Mouse (Mus musculus) stomach, embryonic 16.5 days (tissue): Measurements from ENCODE around the gene Cfap57. TPM values are rescaled to one million over a fixed set of nuclear protein-coding genes. Genes with fewer than 3 reads are reported as not detected.

Experiments
- ATAC-seq: fragments of 200-750 bp; cut with Nextera tagmentation; 2 replicates; pipeline ENCODE4 v1.8.0; 2017; ENCODE audit warnings: moderate number of reproducible peaks, moderate TSS enrichment; ENCODE audit not compliant: insufficient read depth, low FRiP score
- H3K27ac ChIP-seq: fragments of 300-500 bp; sonication (generic); 2 replicates; pipeline ENCODE4 v1.5.1; 2014; ENCODE audit warnings: low read length
- H3K27me3 ChIP-seq: fragments of 300-500 bp; sonication (generic); 2 replicates; pipeline ENCODE4 v1.6.1; 2014; ENCODE audit warnings: low read length, control low read depth, mixed read lengths; ENCODE audit not compliant: control insufficient read depth, insufficient read depth
- H3K36me3 ChIP-seq: fragments of 300-500 bp; sonication (generic); 2 replicates; pipeline ENCODE4 v1.6.1; 2014; ENCODE audit warnings: low read length; ENCODE audit not compliant: control insufficient read depth, insufficient read depth
- H3K4me1 ChIP-seq: fragments of 300-500 bp; sonication (generic); 2 replicates; pipeline ENCODE4 v1.6.1; 2014; ENCODE audit warnings: low read length, control low read depth, mixed read lengths; ENCODE audit not compliant: control insufficient read depth, insufficient read depth
- H3K4me2 ChIP-seq: fragments of 300-500 bp; sonication (generic); 2 replicates; pipeline ENCODE4 v1.6.1; 2014; ENCODE audit warnings: low read depth, low read length, mixed read lengths
- H3K4me3 ChIP-seq: fragments of 300-500 bp; sonication (generic); replicated peaks from 2 replicates; pipeline ENCODE4 v1.5.1; 2014; ENCODE audit warnings: mild to moderate bottlenecking, low read length
- H3K9ac ChIP-seq: fragments of 300-500 bp; sonication (generic); 2 replicates; pipeline ENCODE4 v1.6.1; 2014; ENCODE audit warnings: low read length
- H3K9me3 ChIP-seq: fragments of 300-500 bp; sonication (generic); replicated peaks from 2 replicates; pipeline ENCODE4 v1.6.1; 2016; ENCODE audit warnings: low read length, control low read depth; ENCODE audit not compliant: control insufficient read depth
- WGBS: fragments of 180-500 bp; shearing (Covaris S2); extraction: QIAGEN DNeasy Blood & Tissue Kit; methylation state at CpG from one replicate; pipeline ENCODE4 v1.1.7; 2014; 5-methylcytosine and 5-hydroxymethylcytosine counted together
- polyA plus RNA-seq: library from polyadenylated mRNA; unstranded; fragments of >200 nt; fragmentation: Nextera tagmentation; extraction: Ambion mirVana; gene quantifications from 2 replicates; pipeline ENCODE4 v1.2.1, GENCODE M21; 2015

Cfap57 gene
- 0.25 TPM in 2 replicates for polyA plus RNA-seq

DNA sequence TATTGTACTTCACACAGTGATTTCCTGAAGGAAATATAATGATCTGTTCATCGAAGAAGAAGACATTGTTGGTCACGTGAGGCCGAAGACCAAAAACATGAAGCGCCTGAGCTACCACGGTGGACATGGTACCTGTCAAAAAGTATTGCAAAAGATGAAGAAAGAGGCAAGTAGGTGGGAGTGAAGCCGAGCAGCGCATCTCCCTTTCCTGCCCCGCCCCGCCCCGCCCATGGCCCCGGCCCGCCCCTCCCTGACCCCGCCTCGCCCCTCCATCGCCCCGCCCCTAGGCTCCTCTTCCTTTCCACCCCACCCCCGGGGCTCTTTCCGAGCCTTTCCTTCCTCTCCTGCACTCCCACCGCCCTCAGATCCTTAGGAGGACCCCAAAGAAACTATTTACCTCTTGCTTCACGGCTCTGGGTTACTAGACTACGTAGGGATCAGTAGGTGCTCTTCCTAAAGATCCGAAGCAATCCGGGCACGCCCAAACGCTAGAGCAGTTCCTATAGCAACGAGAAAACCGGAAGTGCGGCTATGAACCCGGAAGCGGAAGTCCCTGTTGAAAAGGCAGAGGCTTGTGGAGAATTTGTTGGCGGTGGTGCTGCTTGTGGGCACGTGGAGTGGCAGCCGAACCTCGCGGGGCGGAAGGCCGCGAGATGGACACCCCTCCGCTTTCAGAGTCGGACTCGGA, at the start of gene Cfap57, which contains the start of gene Ebna1bp2:
Gene Cfap57, minus strand, starts transcription at position 499 of the 688 bp plus-strand sequence.
Gene Ebna1bp2, plus strand, starts transcription at position 521 of the 688 bp plus-strand sequence.
- H3K36me3 ChIP-seq, result peaks cover 13% of the 10 kb centered on the region
- peak within 1 kb of the TSS; percentile 85 for H3K4me2 ChIP-seq
- under 1% methylated on average over 30 of the region's 41 CpGs for whole genome bisulfite sequencing
- H3K27me3 ChIP-seq, result no peaks in the 10 kb centered on the region
- ATAC-seq, result peak; percentile 91
- peak within 1 kb of the TSS; percentile 41; the same call in 1 of the 2 replicates for H3K27ac ChIP-seq
- 0 out of 2 replicates have a peak, but pooled peaks cover 6% of the 10 kb centered on the region for H3K4me1 ChIP-seq
- H3K4me3 ChIP-seq, result peak within 1 kb of the TSS; percentile 70
- H3K9ac ChIP-seq, result peak within 1 kb of the TSS; percentile 79
- 0 out of 2 replicates have a peak, but pooled peaks cover 3% of the 10 kb centered on the region for H3K9me3 ChIP-seq

DNA sequence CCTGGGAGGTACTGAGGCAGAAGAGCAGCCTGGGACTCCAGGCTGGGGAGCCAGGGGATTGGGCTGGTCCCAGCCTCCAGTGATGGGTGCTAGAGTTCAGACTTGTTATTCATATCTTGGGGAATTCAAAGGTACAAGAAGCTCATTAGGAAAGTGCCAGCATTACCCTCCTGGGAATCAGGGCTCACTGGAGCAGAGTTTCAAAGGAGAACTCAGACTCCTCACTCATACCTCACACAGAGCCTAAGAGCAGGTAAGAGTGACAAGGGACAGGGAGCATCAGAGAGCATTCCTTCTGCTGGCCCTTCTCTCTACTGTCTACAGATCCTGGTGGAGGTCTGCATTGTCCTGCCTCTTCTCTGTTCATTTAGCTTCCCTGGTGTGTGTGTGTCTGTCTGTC, 38.1 kb upstream of the Cfap57 start, which contains the start of gene Olfr62:
Gene Olfr62, plus strand, starts transcription at position 301 of the 400 bp plus-strand sequence.
- no peaks in the 10 kb centered on the region for H3K36me3 ChIP-seq
- H3K4me3 ChIP-seq, result no peak within 1 kb of the TSS
- no peaks in the 10 kb centered on the region for H3K4me1 ChIP-seq
- no peaks in the 10 kb centered on the region for H3K27me3 ChIP-seq
- no peak within 1 kb of the TSS for H3K27ac ChIP-seq
- H3K9me3 ChIP-seq, result no peaks in the 10 kb centered on the region
- no peak for ATAC-seq
- no peak within 1 kb of the TSS for H3K4me2 ChIP-seq
- no peak within 1 kb of the TSS for H3K9ac ChIP-seq

GRCm38 (mm10) chr4:118645234-118645633, 24.7 kb upstream of the Cfap57 start:
- no peak for ATAC-seq
- no peak overlapping the region for H3K4me3 ChIP-seq
- 6% methylated on average over 2 of the region's 2 CpGs for WGBS
- H3K9me3 ChIP-seq, result no peaks in the 10 kb centered on the region
- no peaks in the 10 kb centered on the region for H3K27me3 ChIP-seq
- no peak overlapping the region for H3K9ac ChIP-seq
- no peaks in the 10 kb centered on the region for H3K4me1 ChIP-seq
- no peak overlapping the region for H3K4me2 ChIP-seq
- no peak overlapping the region for H3K27ac ChIP-seq
- H3K36me3 ChIP-seq, result no peaks in the 10 kb centered on the region

DNA sequence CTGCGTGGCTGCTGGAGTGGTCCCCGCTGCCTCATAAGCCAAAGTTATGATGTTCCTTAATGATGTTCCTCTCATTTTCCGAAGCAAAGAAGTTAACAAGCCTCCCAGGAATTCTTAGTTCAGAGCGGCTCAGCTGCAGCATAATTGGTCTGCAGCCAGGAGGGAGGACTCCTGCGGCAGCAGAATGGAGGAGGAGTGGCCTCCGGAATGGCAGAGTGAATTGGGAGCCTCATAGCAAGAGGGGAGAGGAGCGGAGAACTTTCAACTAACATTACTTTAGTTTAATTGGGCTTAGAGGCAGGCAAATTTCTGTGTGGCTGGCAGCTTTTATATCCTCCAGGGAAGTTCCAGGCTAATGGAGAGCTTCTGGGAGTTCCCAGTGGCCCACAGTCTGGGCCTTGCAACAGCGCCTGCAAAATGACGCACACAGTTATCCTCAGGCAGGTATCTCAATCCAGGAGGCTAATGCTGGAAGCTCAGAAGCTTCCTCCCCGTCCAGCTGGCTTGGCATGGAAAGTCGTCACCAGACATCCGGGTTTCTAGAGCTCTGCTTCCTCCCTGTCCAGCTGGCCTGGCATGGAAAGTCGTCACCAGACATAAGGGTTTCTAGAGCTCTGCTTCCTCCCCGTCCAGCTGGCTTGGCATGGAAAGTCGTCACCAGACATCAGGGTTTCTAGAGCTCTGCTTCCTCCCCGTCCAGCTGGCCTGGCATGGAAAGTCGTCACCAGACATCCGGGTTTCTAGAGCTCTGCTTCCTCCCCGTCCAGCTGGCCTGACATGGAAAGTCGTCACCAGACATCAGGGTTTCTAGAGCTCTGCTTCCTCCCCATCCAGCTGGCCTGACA, 22.0 kb upstream of the Cfap57 start:
- WGBS, result 39% methylated on average over 20 of the region's 20 CpGs
- no peak for ATAC-seq
- no peaks in the 10 kb centered on the region for H3K4me1 ChIP-seq
- no peaks in the 10 kb centered on the region for H3K9me3 ChIP-seq
- peak overlapping the region; percentile 6; the same call in 1 of the 2 replicates for H3K4me2 ChIP-seq
- no peaks in the 10 kb centered on the region for H3K27me3 ChIP-seq
- H3K4me3 ChIP-seq, result no peak overlapping the region
- H3K36me3 ChIP-seq, result no peaks in the 10 kb centered on the region
- H3K27ac ChIP-seq, result no peak overlapping the region
- H3K9ac ChIP-seq, result no peak overlapping the region

DNA sequence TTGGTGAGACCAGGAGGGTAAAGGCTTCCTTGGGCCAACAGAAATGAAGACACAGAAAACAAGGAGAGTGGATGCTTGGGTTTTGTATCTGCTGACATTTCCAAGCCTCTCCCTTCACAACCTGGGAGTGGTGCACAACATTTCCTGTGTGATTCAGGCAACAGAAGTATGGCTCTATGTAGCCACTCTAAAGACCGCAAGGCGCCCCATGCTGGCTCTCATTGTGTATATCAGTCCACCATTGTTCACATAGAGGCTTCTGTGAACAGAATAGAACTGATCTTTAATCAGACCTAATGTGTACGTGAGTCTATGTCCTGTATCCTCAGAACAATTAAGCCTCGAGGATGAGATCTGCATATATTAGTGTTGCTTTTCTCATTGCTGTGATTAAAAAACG, 9.7 kb upstream of the Cfap57 start:
- Histone ChIP-seq H3K4me1 (no peaks in the 10 kb centered on the region), H3K9ac (no peak overlapping the region), H3K36me3 (no peaks in the 10 kb centered on the region; the same call in 1 of the 2 replicates), H3K27ac (no peak overlapping the region), H3K4me3 (no peak overlapping the region), H3K4me2 (no peak overlapping the region), H3K27me3 (no peaks in the 10 kb centered on the region), H3K9me3 (no peaks in the 10 kb centered on the region)
- no peak for ATAC-seq
- WGBS, result 91% methylated on average over 5 of the region's 5 CpGs

DNA sequence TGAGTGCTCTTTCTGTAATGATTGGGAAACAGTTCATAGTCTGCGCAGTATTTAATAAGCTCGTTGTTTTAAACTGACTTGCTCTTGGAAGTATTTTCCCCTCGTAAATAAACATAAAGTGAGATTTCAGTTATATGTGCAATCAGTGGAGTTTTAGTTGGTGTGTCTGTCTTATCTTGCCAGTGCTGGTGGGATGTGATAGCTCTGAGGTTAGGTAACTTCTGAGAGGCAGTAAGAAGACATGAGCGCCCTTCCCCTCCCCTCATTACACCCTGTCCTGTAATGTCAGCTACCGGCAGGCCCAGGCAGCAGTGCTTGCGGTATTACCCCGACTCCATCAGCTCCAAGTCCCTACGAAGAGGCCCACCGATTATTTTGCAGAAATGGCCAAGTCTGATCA, 1.2 kb upstream of the Cfap57 start:
- H3K36me3 ChIP-seq, result peaks cover 13% of the 10 kb centered on the region
- H3K27me3 ChIP-seq, result no peaks in the 10 kb centered on the region
- peak overlapping the region; percentile 85 for H3K4me2 ChIP-seq
- ATAC-seq, result no peak
- H3K4me3 ChIP-seq, result peak overlapping the region; percentile 70
- peak overlapping the region; percentile 79 for H3K9ac ChIP-seq
- 0 out of 2 replicates have a peak, but pooled peaks cover 6% of the 10 kb centered on the region for H3K4me1 ChIP-seq
- 0 out of 2 replicates have a peak, but pooled peaks cover 3% of the 10 kb centered on the region for H3K9me3 ChIP-seq
- H3K27ac ChIP-seq, result no peak overlapping the region
- 81% methylated on average over 9 of the region's 9 CpGs for WGBS

- under 1% methylated on average over 23 of the region's 23 CpGs for WGBS
- peak overlapping the region; percentile 41; the same call in 1 of the 2 replicates for H3K27ac ChIP-seq
Observed at GRCm38 (mm10) chr4:118620967-118621320, 367 bp upstream of the Cfap57 start.

GRCm38 (mm10) chr4:118615412-118615811, 5.2 kb downstream of the Cfap57 start:
- Histone ChIP-seq H3K4me2 (no peak overlapping the region), H3K9ac (no peak overlapping the region), H3K27me3 (no peaks in the 10 kb centered on the region), H3K9me3 (0 out of 2 replicates have a peak, but pooled peaks cover 3% of the 10 kb centered on the region), H3K36me3 (no peaks in the 10 kb centered on the region), H3K4me1 (no peaks in the 10 kb centered on the region), H3K4me3 (no peak overlapping the region), H3K27ac (no peak overlapping the region)
- ATAC-seq, result no peak
- 88% methylated on average over 11 of the region's 11 CpGs for WGBS

More at GRCm38 (mm10) chr4:118620967-118621320, 367 bp upstream of the Cfap57 start:
- H3K36me3 ChIP-seq, result peaks cover 13% of the 10 kb centered on the region
- peak overlapping the region; percentile 70 for H3K4me3 ChIP-seq
- ATAC-seq, result no peak
- peak overlapping the region; percentile 79 for H3K9ac ChIP-seq
- peak overlapping the region; percentile 85 for H3K4me2 ChIP-seq
- 0 out of 2 replicates have a peak, but pooled peaks cover 3% of the 10 kb centered on the region for H3K9me3 ChIP-seq
- H3K27me3 ChIP-seq, result no peaks in the 10 kb centered on the region
- 0 out of 2 replicates have a peak, but pooled peaks cover 6% of the 10 kb centered on the region for H3K4me1 ChIP-seq
